Mouse (Mus musculus) liver, embryonic 14.5 days (tissue): ENCODE measurements around the gene Myo9b. TPM values are rescaled to one million over a fixed set of nuclear protein-coding genes. Genes with fewer than 3 reads are reported as not detected.
A peak's percentile ranks its signal among the peaks of the same experiment; 100 is the strongest.

Source experiments
- ATAC-seq: fragments of 200-750 bp; cut with Nextera tagmentation; 2 replicates; pipeline ENCODE4 v1.8.0; 2017; ENCODE audit warnings: moderate number of reproducible peaks, mild to moderate bottlenecking, moderate library complexity; ENCODE audit not compliant: insufficient read depth
- DNase-seq, 3 experiments: peaks; one replicate each; pipeline ENCODE4 v3.0.0-alpha.2; 2012 to 2013; ENCODE audit warnings: low read depth in 3 of 3, low spot score in 3 of 3
- H3K27ac ChIP-seq: fragments of 300-500 bp; sonication (generic); 2 replicates; pipeline ENCODE4 v1.5.1; 2014; ENCODE audit warnings: moderate library complexity, mild to moderate bottlenecking, control low read depth, inconsistent platforms
- H3K27me3 ChIP-seq: fragments of 300-500 bp; sonication (generic); 2 replicates; pipeline ENCODE4 v1.6.1; 2014; ENCODE audit warnings: mild to moderate bottlenecking, low read length, moderate library complexity; ENCODE audit not compliant: control insufficient read depth, insufficient read depth
- H3K36me3 ChIP-seq: fragments of 300-500 bp; sonication (generic); replicated peaks from 2 replicates; pipeline ENCODE4 v1.6.1; 2014; ENCODE audit warnings: low read depth; ENCODE audit not compliant: control insufficient read depth, insufficient read depth
- H3K4me1 ChIP-seq, 2 experiments: fragments of 200-500 bp in 1 of 2; fragments of 300-500 bp in 1 of 2; sonication (generic) in 1 of 2; replicated peaks; 2 replicates each; pipeline ENCODE4 v1.6.1; 2012 to 2014; ENCODE audit warnings: antibody characterized with exemption in 1 of 2, inconsistent platforms in 1 of 2, low read length in 1 of 2; ENCODE audit not compliant: control insufficient read depth in 2 of 2, insufficient read depth in 2 of 2
- H3K4me2 ChIP-seq: fragments of 300-500 bp; sonication (generic); 2 replicates; pipeline ENCODE4 v1.6.1; 2014; ENCODE audit warnings: low read depth, mild to moderate bottlenecking, control low read depth, moderate library complexity
- H3K4me3 ChIP-seq, 2 experiments: fragments of 200-500 bp in 1 of 2; fragments of 300-500 bp in 1 of 2; sonication (generic) in 1 of 2; 2 replicates each; pipeline ENCODE4 v1.5.1; 2012 to 2014; ENCODE audit warnings: low read depth in 2 of 2, low read length in 2 of 2, mild to moderate bottlenecking in 2 of 2, control low read depth in 1 of 2, inconsistent platforms in 1 of 2, moderate library complexity in 1 of 2; ENCODE audit not compliant: insufficient read depth in 1 of 2
- H3K9ac ChIP-seq: fragments of 300-500 bp; sonication (generic); replicated peaks from 2 replicates; pipeline ENCODE4 v1.6.1; 2014; ENCODE audit warnings: mild to moderate bottlenecking, control low read depth, moderate library complexity
- H3K9me3 ChIP-seq: fragments of 300-500 bp; sonication (generic); 2 replicates; pipeline ENCODE4 v1.6.1; 2016; ENCODE audit warnings: low read length, mixed read lengths; ENCODE audit not compliant: control insufficient read depth
- CTCF ChIP-seq: IDR thresholded peaks from 2 replicates; pipeline ENCODE4 v1.5.1; 2016; ENCODE audit warnings: antibody characterized with exemption, low read depth, control low read depth
- EP300 ChIP-seq: IDR thresholded peaks from 2 replicates; pipeline ENCODE4 v1.6.1; 2016; ENCODE audit warnings: antibody characterized with exemption, low read depth
- WGBS: fragments of 180-500 bp; shearing (Covaris S2); extraction: QIAGEN DNeasy Blood & Tissue Kit; methylation state at CpG from one replicate; pipeline ENCODE4 v1.1.7; 2014; ENCODE audit not compliant: insufficient replicate concordance; 5-methylcytosine and 5-hydroxymethylcytosine counted together
- polyA plus RNA-seq, 2 experiments: library from polyadenylated mRNA; depleted of rRNA in 1 of 2; stranded (reverse) in 1 of 2; unstranded in 1 of 2; fragments of >200 nt; fragmentation: Nextera tagmentation in 1 of 2; extraction: Ambion mirVana in 1 of 2; gene quantifications; 2 replicates each; pipeline versions ENCODE4 v1.2.1 to v1.2.3; 2012 to 2014

Gene Myo9b
- polyA plus RNA-seq, 2 experiments: 5.8 to 6.4 TPM

GRCm38 (mm10) chr8:71396639-71397305 is 124.3 kb downstream of the Myo9b start, which contains the start of gene Babam1:
Babam1 (plus strand) TSS chr8:71396861.
- peak; percentile 89 to 93 (median 91) for DNase-seq
- Histone ChIP-seq H3K4me2 (peak within 1 kb of the TSS; percentile 87), H3K4me1 (peaks cover 6 to 11% of the 10 kb centered on the region in 2 experiments), H3K9me3 (no peaks in the 10 kb centered on the region), H3K36me3 (peaks cover 2% of the 10 kb centered on the region; the same call in 1 of the 2 replicates), H3K27ac (peak within 1 kb of the TSS; percentile 11; the same call in 1 of the 2 replicates), H3K27me3 (no peaks in the 10 kb centered on the region), H3K9ac (peak within 1 kb of the TSS; percentile 56), H3K4me3 (peak within 1 kb of the TSS; percentile 68 to 86)
- under 1% methylated on average over 34 of the region's 34 CpGs for WGBS
- no peak for TF ChIP-seq EP300
- TF ChIP-seq CTCF: no peak
- peak; percentile 96 for ATAC-seq

- WGBS: 69% methylated on average over 12 of the region's 12 CpGs
- no peak for TF ChIP-seq EP300
- no peak for TF ChIP-seq CTCF
- Histone ChIP-seq H3K27ac (no peak overlapping the region), H3K4me3 (peak overlapping the region; percentile 68 to 86), H3K36me3 (peaks cover 2% of the 10 kb centered on the region; the same call in 1 of the 2 replicates), H3K4me2 (peak overlapping the region; percentile 87), H3K9me3 (no peaks in the 10 kb centered on the region), H3K27me3 (no peaks in the 10 kb centered on the region), H3K9ac (peak overlapping the region; percentile 56), H3K4me1 (peaks cover 6 to 11% of the 10 kb centered on the region in 2 experiments)
- no peak for ATAC-seq
- DNase-seq: no peak
Observed at GRCm38 (mm10) chr8:71397701-71398100, 125.2 kb downstream of the Myo9b start.

GRCm38 (mm10) chr8:71400826-71401225 is 128.3 kb downstream of the Myo9b start:
- Histone ChIP-seq H3K9ac (no peak overlapping the region), H3K4me1 (peaks cover 14 to 19% of the 10 kb centered on the region in 2 experiments), H3K27me3 (no peaks in the 10 kb centered on the region), H3K9me3 (no peaks in the 10 kb centered on the region), H3K4me2 (no peak overlapping the region), H3K36me3 (peaks cover 2% of the 10 kb centered on the region; the same call in 1 of the 2 replicates), H3K27ac (no peak overlapping the region), H3K4me3 (no peak overlapping the region)
- TF ChIP-seq EP300: no peak
- TF ChIP-seq CTCF: no peak
- WGBS: 76% methylated on average over 2 of the region's 2 CpGs
- DNase-seq (no peak), ATAC-seq (no peak)

GRCm38 (mm10) chr8:71401454-71401853 is 128.9 kb downstream of the Myo9b start:
- ATAC-seq: no peak
- no peak for TF ChIP-seq CTCF
- no peak for TF ChIP-seq EP300
- Histone ChIP-seq H3K27me3 (no peaks in the 10 kb centered on the region), H3K27ac (no peak overlapping the region), H3K9ac (no peak overlapping the region), H3K4me2 (no peak overlapping the region), H3K36me3 (peaks cover 2% of the 10 kb centered on the region; the same call in 1 of the 2 replicates), H3K4me1 (peaks cover 14% of the 10 kb centered on the region in 2 experiments), H3K9me3 (no peaks in the 10 kb centered on the region), H3K4me3 (no peak overlapping the region)
- DNase-seq: no peak

- Histone ChIP-seq H3K27me3 (no peaks in the 10 kb centered on the region), H3K4me2 (no peak overlapping the region), H3K4me3 (no peak overlapping the region), H3K9ac (no peak overlapping the region), H3K27ac (no peak overlapping the region), H3K9me3 (no peaks in the 10 kb centered on the region), H3K4me1 (peaks cover 10 to 12% of the 10 kb centered on the region in 2 experiments), H3K36me3 (peaks cover 9% of the 10 kb centered on the region)
- 78% methylated on average over 9 of the region's 9 CpGs for WGBS
- TF ChIP-seq EP300 (no peak), CTCF (no peak)
- ATAC-seq (no peak), DNase-seq (no peak)
Observed at GRCm38 (mm10) chr8:71402446-71402964, 130.0 kb downstream of the Myo9b start.
